Mouse (Mus musculus) cerebellum, adult 2 months (tissue): ENCODE measurements at regions not wholly inside any gene's neighbourhood (a gene's known extent, or its start where the extent isn't known, plus 50 kb on each side); places are given as distances from the start of the nearest gene placed in this dataset.

Experiments used
- CTCF ChIP-seq: fragments of 200-500 bp; IDR thresholded peaks from 2 replicates; pipeline ENCODE4 v1.5.1; 2011; ENCODE audit warnings: low read depth, mild to moderate bottlenecking, control low read depth, low read length, moderate library complexity, borderline replicate concordance; ENCODE audit not compliant: insufficient read depth
- POLR2A ChIP-seq: fragments of 200-500 bp; IDR thresholded peaks from 2 replicates; pipeline ENCODE4 v1.6.1; 2011; ENCODE audit warnings: low read length, control low read depth, borderline replicate concordance; ENCODE audit not compliant: insufficient read depth

- TF ChIP-seq POLR2A (no peak), CTCF (no peak)
Observed at GRCm38 (mm10) chr4:56598398-56598797, 141.5 kb upstream of the Gm26657 start.
